Mouse (Mus musculus) stomach, adult 2 months (tissue): Measurements from ENCODE around the gene Cadm4. TPM values are rescaled to one million over a fixed set of nuclear protein-coding genes. Genes with fewer than 3 reads are reported as not detected.

Source experiments
- polyA plus RNA-seq: library from polyadenylated mRNA; depleted of rRNA; stranded (reverse); fragments of >200 nt; gene quantifications from 2 replicates; pipeline ENCODE4 v1.2.3, GENCODE M21; 2012; rRNA removed

Gene Cadm4
- polyA plus RNA-seq = 8.2 and 13.7 TPM in 2 replicates

DNA sequence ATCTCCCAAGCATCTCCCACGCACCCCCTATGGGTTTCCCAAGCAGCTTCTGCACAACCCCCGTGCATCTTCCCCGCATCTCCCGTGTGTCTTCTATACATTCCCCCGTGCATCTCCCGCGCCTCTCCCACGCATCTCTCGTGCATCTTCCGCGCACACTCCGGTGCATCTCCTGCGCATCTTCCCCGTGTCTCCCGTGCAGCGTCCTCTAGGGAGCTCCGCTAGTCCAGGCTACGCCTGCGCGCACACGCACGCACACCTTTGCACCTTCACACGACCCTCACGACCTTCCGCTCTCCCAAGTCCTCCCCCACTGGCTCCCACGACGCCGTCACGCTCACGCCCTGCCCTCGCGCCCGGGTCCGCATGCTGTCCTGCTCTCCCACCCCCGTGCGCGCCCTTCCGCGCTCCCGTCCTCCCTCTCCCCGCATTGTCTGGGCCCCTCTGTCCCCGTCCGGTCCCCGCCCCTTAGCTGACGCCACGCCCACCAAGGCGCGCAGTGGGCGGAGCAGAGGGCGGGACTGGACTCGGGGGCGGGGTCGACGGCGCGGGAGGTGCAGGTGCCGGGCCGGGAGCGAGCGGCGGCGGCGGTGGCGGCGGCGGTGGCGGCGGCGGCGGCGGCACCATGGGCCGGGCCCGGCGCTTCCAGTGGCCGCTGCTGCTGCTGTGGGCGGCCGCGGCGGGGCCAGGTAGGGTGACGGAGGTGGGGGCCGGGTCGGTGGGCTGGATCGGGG, at the start of gene Cadm4:
Cadm4 (plus strand) TSS at position 550 of the 734 bp plus-strand sequence.

DNA sequence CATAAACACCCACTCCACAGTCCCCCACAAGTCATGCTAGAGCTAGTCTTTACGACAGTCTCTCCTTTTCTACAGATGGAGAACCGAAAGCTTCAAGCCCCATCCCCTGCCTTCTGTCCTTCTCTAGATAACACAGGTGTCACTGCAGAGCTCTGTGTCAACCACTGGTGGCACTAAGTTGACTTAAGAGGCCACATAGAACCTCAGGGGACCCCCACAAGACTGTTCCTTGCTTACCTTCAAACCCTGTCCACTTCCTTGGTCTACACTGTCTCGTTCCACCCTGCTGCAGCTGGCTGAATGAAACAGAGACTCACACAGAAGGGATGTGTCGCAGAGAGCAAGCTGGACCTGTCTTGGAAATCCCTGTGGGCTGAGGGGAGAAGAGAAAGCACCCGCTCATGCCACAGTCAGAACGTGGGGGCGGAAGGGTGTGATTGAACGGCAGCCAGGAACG, 29.9 kb upstream of the Cadm4 start, which contains the start of gene Irgc1:
Irgc1 (minus strand) TSS at position 443 of the 457 bp plus-strand sequence.

DNA sequence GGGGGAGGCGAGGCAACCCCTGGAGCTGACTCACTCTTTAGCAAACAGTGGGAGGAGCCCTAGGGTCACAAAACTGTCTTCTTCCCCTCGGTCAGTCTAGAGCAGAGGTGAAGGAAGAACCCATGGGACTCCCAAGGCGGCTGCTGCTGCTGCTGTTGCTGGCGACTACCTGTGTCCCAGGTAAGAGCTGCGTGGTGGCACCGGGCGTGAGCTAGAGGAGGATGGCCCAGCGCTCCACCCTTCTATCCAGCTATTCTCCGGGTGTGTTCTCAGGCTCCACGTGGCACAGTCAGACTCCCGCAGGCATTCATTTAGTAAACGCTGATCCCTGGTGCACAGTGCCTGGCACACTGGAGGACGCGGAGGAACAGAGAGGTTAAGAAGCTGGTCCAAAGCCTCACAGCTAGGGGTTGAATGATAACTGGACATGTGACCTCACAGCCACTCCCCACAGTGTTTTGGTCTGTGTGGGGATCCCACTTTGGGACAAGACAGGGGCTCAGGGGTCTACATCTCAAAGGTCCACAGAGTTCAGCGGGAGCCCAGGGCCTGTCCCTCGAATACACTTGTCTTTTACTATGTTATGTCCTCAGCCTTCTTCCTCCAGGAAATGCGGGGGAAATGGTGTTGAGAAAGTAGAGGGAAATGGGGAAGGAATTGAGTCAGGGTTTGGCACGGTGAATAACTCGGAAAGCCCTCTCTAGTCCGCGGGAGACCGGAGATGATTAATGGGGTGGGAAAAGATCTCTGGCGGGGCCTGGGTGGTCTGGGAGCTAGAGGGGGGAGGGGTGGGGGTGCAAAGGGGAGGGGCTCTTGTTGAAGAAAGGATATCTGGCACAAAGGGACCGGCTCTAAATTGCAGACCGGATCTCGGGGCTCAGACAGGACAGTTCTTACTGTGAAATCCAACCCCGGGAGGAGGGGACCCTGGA, 19.2 kb upstream of the Cadm4 start, which contains the start of gene Plaur:
Plaur (plus strand) TSS at position 97 of the 932 bp plus-strand sequence.

DNA sequence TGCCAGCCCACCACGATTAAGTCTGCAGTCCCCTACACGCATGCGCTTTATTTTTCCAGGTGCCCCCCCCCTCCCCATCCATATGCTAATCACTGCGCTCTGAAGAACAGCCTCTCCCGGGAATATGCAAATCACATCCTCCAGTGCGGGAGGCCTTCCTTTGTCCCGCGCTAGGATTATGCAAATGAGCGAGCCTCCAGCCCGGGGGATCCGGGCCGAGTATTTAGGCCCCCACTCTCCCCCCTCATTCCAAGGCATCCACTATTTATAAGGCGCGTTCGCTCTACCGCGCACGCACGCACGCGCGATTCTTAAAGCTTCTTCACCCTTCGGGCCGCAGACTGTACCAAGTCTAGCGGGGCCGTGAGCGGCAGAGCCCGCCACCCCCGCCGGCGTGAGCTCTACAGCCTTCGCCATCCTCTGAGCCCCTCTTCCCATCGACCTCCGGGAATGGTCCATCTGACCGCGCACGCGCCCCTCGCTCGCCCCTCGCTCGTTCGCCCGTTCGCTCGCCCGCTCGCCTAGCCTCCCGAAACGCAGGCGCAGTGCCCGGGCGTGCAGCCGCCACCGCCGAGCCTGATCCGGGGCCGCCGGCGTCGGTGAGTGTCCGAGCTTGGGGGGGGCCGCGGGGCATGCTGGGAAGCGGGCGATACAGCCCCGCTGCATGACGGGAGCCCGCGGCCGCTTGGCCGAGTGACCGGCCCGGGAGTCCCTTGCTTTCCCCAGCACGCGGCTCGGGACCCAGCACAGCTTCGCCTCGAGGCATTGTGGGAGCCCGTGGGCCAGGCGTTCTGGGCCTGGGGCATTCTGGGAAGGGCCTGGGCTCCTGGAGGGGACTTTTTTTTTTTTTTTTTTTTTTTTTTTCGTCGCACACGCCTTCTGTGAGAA, 25.3 kb downstream of the Cadm4 start, which contains the start of gene Zfp428:
Zfp428 (plus strand) TSS at position 169 of the 888 bp plus-strand sequence.

DNA sequence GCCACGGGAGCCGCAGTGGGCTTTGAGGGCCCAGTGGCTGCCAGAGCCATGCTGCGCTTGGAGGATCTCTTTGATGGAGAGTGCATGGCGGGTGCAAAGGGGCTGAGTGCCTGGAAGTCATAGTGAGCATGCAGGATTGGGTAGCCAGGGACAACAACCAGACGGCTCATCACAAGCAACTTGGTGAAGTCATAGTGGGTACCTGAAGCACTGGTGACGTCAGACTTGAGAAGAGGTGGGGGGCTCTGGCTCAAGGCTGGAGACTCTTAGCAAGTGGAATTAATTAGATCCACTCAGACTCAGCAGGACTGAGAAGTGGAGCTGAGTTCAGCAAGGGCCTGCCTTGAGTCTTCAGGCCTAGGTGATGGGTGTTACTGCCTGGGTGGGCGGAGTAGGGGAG, 30.5 kb downstream of the Cadm4 start, which contains the start of gene AC161166.1:
AC161166.1 (minus strand) TSS at position 101 of the 400 bp plus-strand sequence.

DNA sequence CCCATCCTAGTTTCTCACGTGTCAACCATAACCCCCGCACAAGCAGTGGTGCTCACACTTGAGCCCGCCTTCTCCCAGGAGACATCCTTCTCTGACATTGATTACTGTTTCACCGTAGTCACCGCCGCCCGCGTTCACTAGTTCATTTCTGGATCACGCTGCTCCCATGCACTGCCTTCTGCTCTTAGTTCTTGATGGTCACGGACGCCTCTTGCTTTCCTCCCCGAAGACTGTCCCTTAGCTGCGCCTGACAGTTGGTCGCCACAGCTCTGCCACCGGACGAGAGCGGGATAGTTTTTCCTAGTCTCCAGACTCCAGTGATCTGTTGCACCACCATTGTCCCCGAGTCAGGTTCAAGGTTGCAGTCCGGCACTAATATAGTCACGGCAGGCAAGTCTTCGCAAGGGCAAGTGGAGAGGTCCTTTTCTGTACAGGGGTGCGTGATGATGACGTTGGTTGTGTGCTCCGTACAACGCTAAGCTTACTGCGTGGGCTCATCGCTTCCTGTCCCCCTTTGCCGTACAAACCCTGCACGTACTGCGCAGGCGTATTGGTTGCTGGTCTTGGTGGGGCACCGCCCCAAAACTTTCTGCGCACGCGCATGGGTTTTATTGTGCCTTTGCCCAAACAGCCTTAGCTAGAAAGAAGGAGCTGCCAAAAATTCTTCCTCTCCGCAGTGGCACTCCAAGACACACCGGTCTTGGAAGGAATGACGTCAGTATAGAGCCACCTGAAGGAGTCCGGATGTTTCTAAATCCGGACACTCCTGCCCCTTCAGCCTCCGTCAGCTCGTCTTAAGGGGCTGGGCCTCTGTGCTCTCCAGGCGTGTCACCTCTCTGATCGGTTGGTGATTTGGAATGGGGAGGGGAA, 48.5 kb downstream of the Cadm4 start, which contains the start of gene Irgq:
Irgq (plus strand) TSS at position 628 of the 870 bp plus-strand sequence.

DNA sequence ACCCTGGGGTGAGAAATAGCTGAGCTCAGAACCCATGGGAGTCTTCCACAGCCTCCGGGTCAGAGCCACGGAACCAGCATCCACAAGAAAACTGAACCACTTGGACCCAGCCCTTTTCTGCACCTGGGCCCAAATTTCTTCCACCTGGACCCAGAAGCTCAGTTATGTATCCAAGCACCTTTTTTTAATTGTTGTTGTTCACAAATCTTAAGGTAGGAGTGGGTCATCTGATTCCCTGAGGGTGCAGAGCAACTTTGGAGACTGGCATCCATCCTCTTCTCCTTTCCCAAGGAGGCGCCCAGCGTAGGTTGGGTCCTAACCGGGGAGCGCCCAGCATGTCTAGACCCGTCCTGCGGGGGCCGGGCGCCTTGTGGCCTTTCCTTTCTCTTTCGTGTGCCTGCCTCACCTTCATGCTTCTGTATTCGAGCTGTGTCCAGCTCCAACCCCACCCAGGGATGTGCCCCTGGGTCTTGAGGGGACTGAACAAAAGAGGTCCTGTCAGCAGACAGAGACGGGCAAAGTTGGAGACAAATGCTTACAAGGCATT, 64.3 kb downstream of the Cadm4 start, which contains the start of the genes Pinlyp and Xrcc1:
Pinlyp (minus strand) TSS at position 51 of the 547 bp plus-strand sequence.
Xrcc1 (plus strand) TSS at position 222 of the 547 bp plus-strand sequence.

Other genes starting within 250 kb of the Cadm4 start
- 0.17 and 0.40 TPM in 2 replicates for gene Zfp109, start 244.5 kb upstream of the Cadm4 start, polyA plus RNA-seq
- gene Zfp108, start 227.2 kb upstream of the Cadm4 start, polyA plus RNA-seq = 0.16 and 0.24 TPM in 2 replicates
- 0.47 and 0.73 TPM in 2 replicates for gene Zfp93, start 211.6 kb upstream of the Cadm4 start, polyA plus RNA-seq
- gene Zfp61, start 180.8 kb upstream of the Cadm4 start, polyA plus RNA-seq = 0.96 and 1.8 TPM in 2 replicates
- gene Zfp94, start 165.4 kb upstream of the Cadm4 start, polyA plus RNA-seq = 2.3 and 2.8 TPM in 2 replicates
- 0.26 and 0.63 TPM in 2 replicates for gene Tescl, start 148.1 kb upstream of the Cadm4 start, polyA plus RNA-seq
- 43.9 and 102 TPM in 2 replicates for gene Lypd5, start 132.8 kb upstream of the Cadm4 start, polyA plus RNA-seq
- gene Kcnn4, start 111.8 kb upstream of the Cadm4 start, polyA plus RNA-seq = 39.3 and 74.6 TPM in 2 replicates
- 32.6 and 35.9 TPM in 2 replicates for gene Smg9, start 82.4 kb upstream of the Cadm4 start, polyA plus RNA-seq
- gene Irgc1, start 29.7 kb upstream of the Cadm4 start, polyA plus RNA-seq = 0.03 and 0.04 TPM in 2 replicates
- gene Plaur, start 19.5 kb upstream of the Cadm4 start, polyA plus RNA-seq = 16.9 and 29.3 TPM in 2 replicates
- gene Zfp428, start 25.0 kb downstream of the Cadm4 start, polyA plus RNA-seq = 14.6 and 33.0 TPM in 2 replicates
- gene AC161166.1, start 30.4 kb downstream of the Cadm4 start, polyA plus RNA-seq = not detected in 2 replicates
- gene Irgq, start 48.7 kb downstream of the Cadm4 start, polyA plus RNA-seq = 8.1 and 9.0 TPM in 2 replicates
- gene Pinlyp, start 64.1 kb downstream of the Cadm4 start, polyA plus RNA-seq = 37.2 and 46.2 TPM in 2 replicates
- 16.4 and 20.3 TPM in 2 replicates for gene Xrcc1, start 64.3 kb downstream of the Cadm4 start, polyA plus RNA-seq
- 167 and 181 TPM in 2 replicates for gene Ethe1, start 105.5 kb downstream of the Cadm4 start, polyA plus RNA-seq
- gene Zfp575, start 105.6 kb downstream of the Cadm4 start, polyA plus RNA-seq = 1.9 and 3.4 TPM in 2 replicates
- gene Phldb3, start 128.7 kb downstream of the Cadm4 start, polyA plus RNA-seq = 5.6 and 8.8 TPM in 2 replicates
- 168 and 173 TPM in 2 replicates for gene Lypd3, start 154.5 kb downstream of the Cadm4 start, polyA plus RNA-seq
- not detected in 2 replicates for gene Tex101, start 194.7 kb downstream of the Cadm4 start, polyA plus RNA-seq
- gene BC049730, start 227.2 kb downstream of the Cadm4 start, polyA plus RNA-seq = not detected in 2 replicates
- not detected in 2 replicates for gene Gm4763, start 244.9 kb downstream of the Cadm4 start, polyA plus RNA-seq